Mouse (Mus musculus) layer of hippocampus, adult 11-12 months (tissue): Measurements from ENCODE around the gene Ogfod2.

Source experiments
- DNase-seq: peaks from one replicate; pipeline ENCODE4 v3.0.0; 2022; ENCODE audit warnings: low spot score

Ogfod2 gene

DNA sequence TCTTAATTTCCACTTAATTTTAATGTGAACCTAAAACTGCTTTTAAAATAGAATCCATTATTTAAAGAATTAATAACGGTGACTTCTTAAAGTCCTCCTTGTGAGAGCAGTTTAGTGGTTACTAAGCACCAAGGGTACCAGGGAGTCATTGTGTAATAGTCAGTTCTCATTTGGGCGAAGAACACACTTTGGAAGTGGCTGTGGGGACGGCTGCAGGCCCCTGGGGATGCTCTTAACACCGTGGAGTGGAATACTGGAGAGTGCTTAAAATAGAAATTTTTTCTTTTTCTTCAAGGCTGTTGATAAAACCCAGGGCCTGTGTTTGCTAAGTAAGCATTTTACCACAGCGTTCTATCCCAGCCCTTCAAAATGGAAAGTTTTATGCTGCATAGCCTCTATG lies 43.8 kb downstream of the Ogfod2 start:
- DNase-seq, result no peak

GRCm38 (mm10) chr5:124158305-124158704 lies 46.2 kb downstream of the Ogfod2 start:
- DNase-seq, result no peak

DNA sequence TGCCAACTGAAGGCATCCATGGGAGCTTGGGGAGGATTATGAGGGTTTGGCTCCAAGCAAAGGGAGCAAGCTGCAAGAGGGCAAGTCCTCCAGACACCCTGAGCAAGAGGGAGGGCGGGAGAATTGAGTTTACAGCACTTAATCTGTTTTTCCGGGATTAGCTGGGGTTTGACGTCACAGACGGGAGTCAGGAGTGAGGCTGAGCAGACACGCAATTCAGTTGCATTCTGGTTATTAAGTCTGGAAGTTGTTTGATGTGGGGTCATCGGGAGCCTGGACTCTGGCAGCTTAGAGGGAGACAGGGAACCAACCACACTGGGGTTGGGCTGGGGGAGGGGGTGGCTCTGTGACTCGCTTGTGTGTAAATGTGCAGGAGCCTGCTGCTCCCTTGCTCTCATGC lies 47.4 kb downstream of the Ogfod2 start:
- no peak for DNase-seq

DNA sequence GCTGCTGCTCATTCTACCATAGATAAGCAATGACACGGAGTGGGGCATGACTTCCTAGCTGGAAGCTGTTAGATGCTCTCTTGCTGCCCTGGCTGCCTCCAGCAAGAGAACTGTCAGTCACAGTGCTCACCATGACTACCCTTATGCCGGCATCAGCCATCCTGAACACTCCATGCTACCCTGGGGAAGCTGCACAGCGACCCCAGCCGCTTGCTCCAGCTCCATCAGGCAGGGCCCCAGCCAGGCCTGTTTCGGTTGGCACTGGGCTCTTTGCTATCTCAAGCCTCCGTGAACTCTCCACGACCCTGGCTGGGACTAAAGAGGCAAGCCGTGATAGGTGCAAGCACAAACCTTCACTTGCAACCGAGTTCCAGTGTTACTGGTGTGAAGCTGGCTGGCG lies 49.7 kb downstream of the Ogfod2 start:
- DNase-seq, result no peak

DNA sequence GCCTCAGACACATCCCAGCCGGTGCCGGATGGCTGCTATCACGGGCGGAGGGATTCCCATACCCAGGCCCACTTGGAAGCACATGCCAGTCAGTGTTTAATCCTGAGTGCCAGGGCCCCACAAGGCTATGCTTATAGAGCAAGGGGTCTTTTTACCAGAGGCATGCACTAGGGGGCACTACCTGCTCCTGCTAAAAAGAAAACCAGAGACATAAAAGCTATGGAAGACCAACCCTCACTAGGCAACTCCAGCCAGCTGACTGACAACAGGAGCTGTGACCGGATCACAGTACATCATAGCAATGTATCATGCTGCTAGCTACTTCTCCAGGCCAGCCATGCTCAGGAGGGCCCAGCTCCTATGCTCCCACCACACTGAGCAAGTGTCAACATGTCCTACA lies 50.5 kb downstream of the Ogfod2 start:
- DNase-seq, result peak; percentile 73

GRCm38 (mm10) chr5:124163445-124163844 lies 51.3 kb downstream of the Ogfod2 start:
- DNase-seq, result no peak
